Mouse (Mus musculus) lung, postnatal 0 days (tissue): Measurements from ENCODE around the gene Slc4a10.

ENCODE experiments used
- CTCF ChIP-seq: IDR thresholded peaks from 2 replicates; pipeline ENCODE4 v1.5.1; 2016; ENCODE audit warnings: antibody characterized with exemption, mild to moderate bottlenecking
- EP300 ChIP-seq: IDR thresholded peaks from 2 replicates; pipeline ENCODE4 v1.6.1; 2016; ENCODE audit warnings: antibody characterized with exemption, mild to moderate bottlenecking, control low read depth

DNA sequence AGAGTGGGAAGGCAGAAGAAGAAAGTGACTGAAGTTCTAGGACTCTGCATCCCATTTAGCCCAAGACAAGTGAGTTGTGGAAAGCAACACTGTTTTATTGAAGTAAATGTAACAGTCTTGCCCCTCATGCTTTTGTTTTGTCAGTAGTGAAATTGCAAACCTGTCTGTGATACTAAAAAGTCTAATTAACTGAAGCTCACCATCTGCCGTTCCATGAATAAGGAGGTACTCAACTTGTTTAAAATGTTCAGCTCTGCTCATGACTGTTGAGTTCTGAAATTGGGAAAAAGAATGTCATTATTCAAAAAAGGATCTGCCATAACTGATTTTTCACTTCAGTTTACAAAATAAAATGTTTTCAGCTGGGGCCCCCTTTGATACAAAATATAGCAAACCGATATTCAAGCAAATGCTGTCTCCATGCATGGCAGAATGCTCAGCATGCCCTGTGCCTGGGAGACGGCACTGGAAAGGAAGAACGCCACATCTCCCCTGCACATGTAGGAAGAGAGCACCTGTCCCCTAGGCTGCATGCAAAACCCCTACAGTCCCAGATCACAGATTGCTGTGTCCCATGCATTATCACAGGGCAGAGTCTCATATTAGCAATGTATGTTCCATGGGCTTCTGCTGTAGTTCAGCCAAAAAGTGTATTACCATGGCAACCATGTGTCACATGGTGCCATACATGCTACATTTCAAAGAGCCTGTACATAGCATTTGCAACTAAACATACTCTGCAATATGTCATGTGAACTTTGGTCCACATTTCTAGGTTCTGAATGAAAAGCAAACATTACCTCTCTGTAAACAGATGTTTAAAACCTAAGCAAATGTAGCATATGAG lies 288.4 kb downstream of the Slc4a10 start:
- no peak for TF ChIP-seq CTCF
- no peak for TF ChIP-seq EP300
